Mouse (Mus musculus) C2C12 (cell line): ENCODE measurements at regions not wholly inside any gene's neighbourhood (a gene's known extent, or its start where the extent isn't known, plus 50 kb on each side); places are given as distances from the start of the nearest gene placed in this dataset.

Experiments used
- CTCF ChIP-seq: IDR thresholded peaks from one replicate; pipeline ENCODE4 v1.5.1; 2011; ENCODE audit not compliant: control insufficient read depth, insufficient read depth, insufficient read length
- USF1 ChIP-seq: IDR thresholded peaks from one replicate; pipeline ENCODE4 v1.6.1; 2011; ENCODE audit warnings: low read depth, mild to moderate bottlenecking, control low read depth, moderate library complexity

GRCm38 (mm10) chr9:23570150-23570549, 347.3 kb downstream of the Bmper start:
- TF ChIP-seq CTCF (no peak), USF1 (no peak)
